Mouse (Mus musculus) urinary bladder, postnatal 36 days (tissue): ENCODE measurements around the gene Tcf7l1.

Experiments used
- DNase-seq, 2 experiments: peaks; one replicate each; pipeline ENCODE4 v3.0.0; 2022; ENCODE audit warnings: low spot score in 2 of 2, mixed read lengths in 1 of 2

Gene Tcf7l1

DNA sequence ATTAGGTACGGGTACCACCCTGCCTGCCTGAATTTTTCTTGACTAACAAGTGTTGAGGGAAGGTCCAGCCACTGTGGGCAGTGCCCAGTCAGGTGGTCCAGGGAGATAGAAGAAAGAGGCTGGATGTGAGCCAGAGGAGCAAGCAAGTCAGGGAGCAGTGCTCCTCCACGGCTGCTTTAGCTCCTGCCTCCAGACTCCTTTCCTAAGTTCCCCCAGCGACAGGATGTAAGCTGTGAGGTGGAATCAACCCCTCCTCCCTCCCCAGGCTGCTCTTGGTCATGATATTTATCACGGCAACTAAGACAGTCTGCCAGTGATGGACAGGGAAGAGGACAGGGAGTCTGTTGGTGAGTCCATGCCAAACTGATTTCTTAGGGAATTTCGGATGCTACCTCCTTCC is 195.1 kb downstream of the Tcf7l1 start:
- DNase-seq = no peak

DNA sequence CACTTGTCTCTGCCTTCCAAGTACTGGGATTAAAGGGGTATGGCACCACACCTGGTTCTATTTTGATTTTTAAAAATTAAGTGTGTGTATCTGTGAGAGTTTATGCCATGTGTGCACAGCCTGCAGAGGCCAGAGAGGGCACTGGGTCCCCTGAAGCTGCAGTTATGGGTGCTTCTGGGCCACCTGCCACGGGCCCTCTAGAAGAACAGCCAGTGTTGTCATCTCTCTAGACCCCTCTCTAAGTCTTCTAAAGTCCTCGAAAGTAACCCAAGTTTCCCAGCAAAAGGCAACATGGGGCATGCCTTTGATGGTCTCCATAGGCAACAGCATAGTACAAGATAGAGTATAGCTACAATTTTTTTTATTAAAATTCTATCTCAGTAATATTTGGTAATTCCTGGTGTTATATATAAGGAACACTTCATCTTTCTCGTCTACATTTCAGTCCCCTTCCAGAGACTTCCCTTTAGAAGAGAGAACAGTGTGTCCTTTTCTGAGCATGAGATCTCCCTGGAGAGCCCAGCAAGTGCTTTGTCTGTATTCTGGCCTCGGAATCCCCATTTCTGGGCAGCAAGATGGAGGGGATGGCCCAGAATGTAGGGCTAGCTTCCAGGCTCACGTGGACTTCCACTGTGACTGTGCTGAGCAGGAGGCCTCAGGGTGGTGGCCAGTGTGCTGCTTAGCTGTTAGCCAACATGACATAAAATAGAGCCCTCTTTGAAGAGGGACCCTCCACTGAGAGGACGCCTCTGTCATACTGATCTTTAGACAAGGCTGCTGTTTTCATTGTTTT is 195.8 kb downstream of the Tcf7l1 start:
- DNase-seq = peak in 1 of 2 experiments; percentile 64

DNA sequence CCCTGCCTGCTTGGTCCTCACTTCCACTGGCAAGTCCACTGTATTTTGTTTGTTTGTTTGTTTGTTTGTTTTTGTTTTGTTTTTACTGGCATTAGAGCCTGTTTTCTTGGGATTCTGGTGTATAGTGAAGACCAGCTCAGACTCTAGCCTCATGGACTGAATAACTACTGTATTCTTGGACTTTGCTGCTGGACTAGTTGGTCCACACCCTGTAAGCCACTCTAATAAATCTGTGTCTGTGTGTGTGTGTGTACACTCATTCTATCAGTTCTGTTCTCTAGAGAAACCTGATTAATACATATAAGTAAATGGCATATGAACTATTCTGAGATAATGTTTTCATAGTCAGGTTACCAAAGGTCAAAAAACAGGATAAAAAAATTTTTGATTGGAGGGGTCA is 198.9 kb downstream of the Tcf7l1 start:
- no peak for DNase-seq

DNA sequence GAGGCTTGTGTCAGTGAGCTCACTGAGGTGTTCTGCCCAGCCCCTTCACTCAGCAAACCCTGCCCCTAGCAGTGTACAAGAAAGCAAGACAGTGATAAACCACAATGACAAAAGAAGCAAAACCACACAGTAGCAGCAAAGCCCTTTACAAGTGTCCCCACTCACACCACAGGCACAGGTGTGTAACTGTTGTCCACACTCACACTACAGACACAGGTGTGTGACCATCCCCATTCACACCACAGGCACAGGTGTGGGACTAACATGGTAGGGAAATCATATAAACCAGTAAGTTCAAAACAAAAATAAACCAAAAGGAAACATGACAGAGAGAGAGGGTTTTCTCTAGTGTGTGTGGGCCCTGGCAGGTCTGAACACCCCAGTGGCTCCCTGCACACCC is 200.7 kb downstream of the Tcf7l1 start:
- DNase-seq = no peak

DNA sequence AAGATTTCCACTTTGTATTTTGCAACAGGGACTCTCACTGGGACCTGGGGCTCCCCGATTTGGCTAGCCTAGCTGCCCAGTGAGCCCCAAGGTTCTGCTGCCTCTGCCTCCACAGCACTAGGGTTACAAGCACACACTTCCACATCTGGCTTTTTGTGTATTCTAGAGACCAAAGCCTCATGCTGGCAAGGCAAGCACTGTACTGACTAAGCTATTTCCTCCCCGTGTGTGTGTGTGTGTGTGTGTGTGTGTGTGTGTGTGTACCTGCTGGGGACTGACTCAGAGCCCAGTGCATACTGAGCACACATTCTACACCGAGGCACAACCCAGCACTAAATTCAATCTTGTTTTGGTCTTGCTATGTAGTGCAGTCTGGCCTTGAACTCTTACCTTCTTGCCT is 202.4 kb downstream of the Tcf7l1 start:
- no peak for DNase-seq

DNA sequence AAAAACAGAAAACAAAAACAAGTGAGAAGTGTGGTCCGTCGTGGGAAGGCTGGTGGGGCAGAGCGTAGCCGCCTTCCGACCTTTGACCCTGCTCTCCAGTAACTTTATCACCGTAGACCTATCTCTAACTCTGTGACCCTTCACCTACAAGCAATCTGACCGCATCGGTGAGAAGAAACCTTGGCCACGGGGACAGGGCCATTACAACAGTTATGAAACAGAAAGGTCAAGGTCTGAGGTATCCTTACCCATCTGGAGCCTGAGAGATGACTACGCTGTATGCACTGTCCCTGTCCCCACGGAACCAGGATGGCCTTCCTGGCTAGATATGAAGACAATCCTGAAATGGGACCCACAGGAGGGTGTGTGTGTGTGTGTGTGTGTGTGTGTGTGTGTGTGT is 204.9 kb downstream of the Tcf7l1 start:
- no peak for DNase-seq

DNA sequence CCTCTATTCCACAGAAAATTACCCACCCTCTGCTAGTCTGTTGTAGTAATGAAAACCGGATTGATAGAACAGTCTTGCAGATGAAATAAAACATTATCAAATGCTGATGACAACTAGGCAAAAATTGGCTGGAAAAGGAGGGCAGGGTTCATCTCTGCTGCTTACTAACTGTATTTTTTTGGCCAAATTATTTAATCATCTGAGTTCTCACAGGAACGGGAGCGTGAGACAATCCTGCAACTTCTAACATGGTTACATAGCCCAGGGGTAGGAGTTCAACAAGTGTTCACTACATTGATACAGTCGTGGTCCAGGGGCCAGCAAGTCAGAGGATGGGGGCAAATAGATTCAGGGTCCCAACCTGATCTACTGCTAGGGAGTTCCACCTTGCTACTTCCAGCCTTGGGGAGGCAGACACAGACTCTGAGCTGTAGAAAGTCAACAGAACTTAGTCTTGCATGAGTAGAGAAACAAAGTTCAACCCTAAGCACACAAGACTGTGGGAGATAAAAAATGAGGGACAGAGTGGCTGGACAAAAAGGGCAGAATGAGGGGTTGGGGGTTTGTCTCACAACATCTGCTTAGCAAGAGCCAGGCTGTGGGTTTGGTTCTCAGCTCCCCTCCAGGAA is 205.7 kb downstream of the Tcf7l1 start:
- no peak for DNase-seq

DNA sequence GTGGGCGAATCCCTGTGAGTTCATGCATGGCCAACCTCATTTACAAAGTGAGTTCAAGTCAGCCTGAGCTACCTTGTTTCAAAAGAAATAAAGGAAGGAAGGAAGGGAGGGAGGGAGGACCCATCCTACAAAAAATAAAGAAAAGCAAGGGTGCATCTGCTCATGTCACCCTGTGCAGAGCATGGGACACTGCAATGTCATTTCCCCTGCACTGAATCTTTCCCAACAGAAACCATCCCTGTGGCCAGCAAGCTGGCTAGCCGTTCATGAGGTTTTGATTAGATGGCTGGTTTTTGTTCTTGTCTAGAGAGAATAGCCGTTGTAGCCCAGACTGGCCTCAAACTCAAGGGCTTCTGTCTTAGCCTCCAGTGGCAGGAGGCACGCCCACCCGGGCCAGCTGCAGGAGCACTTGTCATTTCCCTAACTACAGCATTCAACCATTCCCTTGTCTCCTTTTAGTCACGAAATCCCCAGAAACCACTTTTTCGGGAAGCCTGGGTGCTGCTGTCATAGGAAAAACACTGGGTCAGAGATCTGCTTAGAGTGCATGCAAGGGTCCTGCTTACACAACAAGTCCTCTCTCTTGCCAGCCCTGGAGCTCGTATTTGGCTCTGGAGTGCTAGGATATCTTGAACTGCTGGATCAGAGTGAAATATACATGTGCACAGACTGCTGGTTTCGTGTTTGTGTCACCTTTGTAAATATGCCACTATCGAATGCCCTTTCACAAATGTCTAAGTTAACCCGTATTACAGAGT is 207.2 kb downstream of the Tcf7l1 start:
- peak in 1 of 2 experiments; percentile 33 for DNase-seq
